Comparison of ENCODE assay signal across 26 mouse cellular contexts in the genomic region with DNA sequence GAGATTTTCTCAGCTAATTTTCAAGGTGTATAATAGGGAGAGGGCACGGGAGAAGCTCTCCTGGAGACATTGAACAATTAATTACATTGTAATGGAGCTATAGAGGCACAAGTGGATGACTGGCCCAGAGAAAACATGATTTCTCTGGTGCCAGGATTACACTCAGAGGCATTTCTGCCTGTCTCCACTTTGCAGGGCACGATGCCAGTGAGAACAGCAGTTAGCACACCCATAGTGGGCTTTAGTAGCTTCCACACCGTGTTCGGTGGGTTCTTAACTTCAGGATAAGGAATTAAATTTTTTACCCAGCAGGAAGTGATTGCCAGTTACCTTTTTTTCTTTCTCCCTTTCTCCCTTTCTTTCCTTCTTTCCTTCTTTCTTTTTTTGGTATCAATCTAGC. TPM values are rescaled to one million over a fixed set of nuclear protein-coding genes. Genes with fewer than 3 reads are reported as not detected.
DNase-seq lines count a peak whose midpoint lies in the region; ATAC-seq and TF ChIP-seq lines count a peak whose summit lies in the region.
"Had no signal": no experiment of that assay in that cellular context is flagged by ENCODE, and none has a peak within 500 bp of the region (broad histone marks: within the 10 kb centered on the region; RNA-seq: fewer than 3 reads in every experiment).

No protein-coding gene starts in this region.

- no peaks in the 10 kb centered on the region for H3K27me3 ChIP-seq in forebrain, embryonic 15.5 days
- H3K27me3 ChIP-seq in forebrain, embryonic 12.5 days, result no peaks in the 10 kb centered on the region
- H3K27me3 ChIP-seq in hindbrain, embryonic 15.5 days, result no peaks in the 10 kb centered on the region
- H3K27me3 ChIP-seq in hindbrain, embryonic 11.5 days (ENCODE audit: control insufficient read depth, insufficient read depth, low read length), result no peaks in the 10 kb centered on the region
- no peaks in the 10 kb centered on the region for H3K27me3 ChIP-seq in midbrain, postnatal 0 days (ENCODE audit: insufficient read depth, low read length)
- no peaks in the 10 kb centered on the region for H3K27me3 ChIP-seq in midbrain, embryonic 14.5 days (ENCODE audit: control insufficient read depth, insufficient read depth, low read length)
- H3K27me3 ChIP-seq in neural tube, embryonic 14.5 days (ENCODE audit: control insufficient read depth, insufficient read depth, low read length), result no peaks in the 10 kb centered on the region
- H3K27me3 ChIP-seq: embryonic facial prominence, embryonic 12.5 days; hindbrain, embryonic 12.5 days; kidney, embryonic 15.5 days; limb, embryonic 15.5 days; liver, embryonic 13.5 days had no signal

- H3K4me3 ChIP-seq in forebrain, embryonic 15.5 days, result no peak overlapping the region
- H3K4me3 ChIP-seq in forebrain, embryonic 12.5 days (replicated peaks), result no peak overlapping the region
- H3K4me3 ChIP-seq in hindbrain, embryonic 15.5 days, result no peak overlapping the region
- H3K4me3 ChIP-seq in hindbrain, embryonic 11.5 days (ENCODE audit: low read depth, low read length), result no peak overlapping the region
- H3K4me3 ChIP-seq in midbrain, postnatal 0 days (ENCODE audit: low read depth, low read length), result no peak overlapping the region
- no peak overlapping the region for H3K4me3 ChIP-seq in midbrain, embryonic 14.5 days (replicated peaks; ENCODE audit: low read depth, low read length)
- no peak overlapping the region for H3K4me3 ChIP-seq in neural tube, embryonic 14.5 days (ENCODE audit: low read depth, low read length)
- H3K4me3 ChIP-seq: embryonic facial prominence, embryonic 12.5 days; hindbrain, embryonic 12.5 days; kidney, embryonic 15.5 days; limb, embryonic 10.5 days; limb, embryonic 15.5 days; liver, embryonic 13.5 days; myocyte had no signal

- DNase-seq in hindbrain, embryonic 11.5 days (ENCODE audit: low spot score), result no peak
- peak; percentile 29 for DNase-seq in midbrain, postnatal 0 days (ENCODE audit: low spot score)
- DNase-seq in midbrain, embryonic 14.5 days, result no peak
- DNase-seq in adrenal gland, postnatal 36 days, result no peak
- DNase-seq: adrenal gland, postnatal 14 days; cerebellum, adult 8-10 months; embryo, embryonic 11 days; heart, postnatal 14 days; kidney, adult 18-20 months; kidney, postnatal 25 days; liver, embryonic 13.5 days; lung, adult 18-20 months had no signal

- H3K4me1 ChIP-seq in forebrain, embryonic 15.5 days, result peaks cover 15% of the 10 kb centered on the region
- no peaks in the 10 kb centered on the region; the same call in 1 of the 2 replicates for H3K4me1 ChIP-seq in forebrain, embryonic 12.5 days
- H3K4me1 ChIP-seq in hindbrain, embryonic 15.5 days (replicated peaks), result peaks cover 12% of the 10 kb centered on the region
- no peaks in the 10 kb centered on the region for H3K4me1 ChIP-seq in hindbrain, embryonic 11.5 days (replicated peaks; ENCODE audit: control insufficient read depth, insufficient read depth, low read length)
- H3K4me1 ChIP-seq in midbrain, postnatal 0 days (ENCODE audit: insufficient read depth, low read length), result no peaks in the 10 kb centered on the region
- no peaks in the 10 kb centered on the region for H3K4me1 ChIP-seq in midbrain, embryonic 14.5 days (ENCODE audit: control insufficient read depth, insufficient read depth, low read length)
- peaks cover 12% of the 10 kb centered on the region; the same call in 1 of the 2 replicates for H3K4me1 ChIP-seq in neural tube, embryonic 14.5 days (ENCODE audit: control insufficient read depth, insufficient read depth, low read length)
- H3K4me1 ChIP-seq: embryonic facial prominence, embryonic 12.5 days; kidney, embryonic 15.5 days; limb, embryonic 10.5 days; limb, embryonic 15.5 days had no signal

- no peaks in the 10 kb centered on the region for H3K9me3 ChIP-seq in forebrain, embryonic 15.5 days
- H3K9me3 ChIP-seq in forebrain, embryonic 12.5 days, result no peaks in the 10 kb centered on the region
- H3K9me3 ChIP-seq in hindbrain, embryonic 15.5 days, result no peaks in the 10 kb centered on the region
- H3K9me3 ChIP-seq in hindbrain, embryonic 11.5 days (ENCODE audit: control insufficient read depth, low read length), result no peaks in the 10 kb centered on the region
- no peaks in the 10 kb centered on the region for H3K9me3 ChIP-seq in midbrain, postnatal 0 days (ENCODE audit: low read length)
- H3K9me3 ChIP-seq in midbrain, embryonic 14.5 days (ENCODE audit: control insufficient read depth, low read length), result no peaks in the 10 kb centered on the region
- no peaks in the 10 kb centered on the region for H3K9me3 ChIP-seq in neural tube, embryonic 14.5 days (ENCODE audit: control insufficient read depth, low read length)
- H3K9me3 ChIP-seq: embryonic facial prominence, embryonic 12.5 days; hindbrain, embryonic 12.5 days; kidney, embryonic 15.5 days; limb, embryonic 10.5 days; limb, embryonic 15.5 days; liver, embryonic 13.5 days had no signal

- peak overlapping the region; percentile 43; the same call in 1 of the 2 replicates for H3K27ac ChIP-seq in forebrain, embryonic 15.5 days (replicated peaks)
- no peak overlapping the region for H3K27ac ChIP-seq in forebrain, embryonic 12.5 days
- 0 out of 2 replicates have a peak overlapping the region, but pooled peaks have one; percentile 12 for H3K27ac ChIP-seq in hindbrain, embryonic 15.5 days (replicated peaks)
- H3K27ac ChIP-seq in hindbrain, embryonic 11.5 days (ENCODE audit: low read depth, low read length), result no peak overlapping the region
- 0 out of 2 replicates have a peak overlapping the region, but pooled peaks have one; percentile 32 for H3K27ac ChIP-seq in midbrain, postnatal 0 days (ENCODE audit: low read depth, low read length)
- H3K27ac ChIP-seq in midbrain, embryonic 14.5 days (replicated peaks; ENCODE audit: low read depth, low read length), result no peak overlapping the region
- peak overlapping the region; percentile 34; the same call in 1 of the 2 replicates for H3K27ac ChIP-seq in neural tube, embryonic 14.5 days (ENCODE audit: low read depth, low read length)
- H3K27ac ChIP-seq: embryonic facial prominence, embryonic 12.5 days; hindbrain, embryonic 12.5 days; kidney, embryonic 15.5 days; limb, embryonic 10.5 days; limb, embryonic 15.5 days; liver, embryonic 13.5 days; macrophage had no signal

- H3K9ac ChIP-seq in forebrain, embryonic 15.5 days (replicated peaks), result no peak overlapping the region
- H3K9ac ChIP-seq in forebrain, embryonic 12.5 days, result no peak overlapping the region
- no peak overlapping the region for H3K9ac ChIP-seq in hindbrain, embryonic 15.5 days
- no peak overlapping the region for H3K9ac ChIP-seq in hindbrain, embryonic 11.5 days (ENCODE audit: low read depth, low read length)
- H3K9ac ChIP-seq in midbrain, postnatal 0 days (replicated peaks; ENCODE audit: low read length, poor library complexity, severe bottlenecking), result no peak overlapping the region
- no peak overlapping the region for H3K9ac ChIP-seq in midbrain, embryonic 14.5 days (replicated peaks; ENCODE audit: low read length)
- H3K9ac ChIP-seq in neural tube, embryonic 14.5 days (replicated peaks; ENCODE audit: low read depth, low read length), result no peak overlapping the region
- H3K9ac ChIP-seq: embryonic facial prominence, embryonic 12.5 days; hindbrain, embryonic 12.5 days; kidney, embryonic 15.5 days; limb, embryonic 15.5 days; liver, embryonic 13.5 days had no signal

- H3K4me2 ChIP-seq in forebrain, embryonic 15.5 days (replicated peaks), result no peak overlapping the region
- no peak overlapping the region for H3K4me2 ChIP-seq in forebrain, embryonic 12.5 days
- no peak overlapping the region for H3K4me2 ChIP-seq in hindbrain, embryonic 15.5 days
- H3K4me2 ChIP-seq in hindbrain, embryonic 11.5 days (replicated peaks; ENCODE audit: low read depth, low read length), result no peak overlapping the region
- no peak overlapping the region for H3K4me2 ChIP-seq in midbrain, postnatal 0 days (ENCODE audit: low read depth, low read length, poor library complexity, severe bottlenecking)
- H3K4me2 ChIP-seq in midbrain, embryonic 14.5 days (ENCODE audit: low read length), result no peak overlapping the region
- H3K4me2 ChIP-seq in neural tube, embryonic 14.5 days (ENCODE audit: low read depth, low read length), result no peak overlapping the region
- H3K4me2 ChIP-seq: embryonic facial prominence, embryonic 12.5 days; hindbrain, embryonic 12.5 days; kidney, embryonic 15.5 days; limb, embryonic 15.5 days; liver, embryonic 13.5 days had no signal

- whole genome bisulfite sequencing in forebrain, embryonic 15.5 days, result 45% methylated on average over 4 of the region's 4 CpGs
- WGBS in forebrain, embryonic 12.5 days, result 71% methylated on average over 4 of the region's 4 CpGs
- WGBS in hindbrain, embryonic 15.5 days, result 38% methylated on average over 4 of the region's 4 CpGs
- WGBS in hindbrain, embryonic 11.5 days, result 87% methylated on average over 4 of the region's 4 CpGs
- WGBS in midbrain, postnatal 0 days, result 53% methylated on average over 4 of the region's 4 CpGs
- WGBS in midbrain, embryonic 14.5 days, result 73% methylated on average over 4 of the region's 4 CpGs
- WGBS in neural tube, embryonic 14.5 days, result 34% methylated on average over 4 of the region's 4 CpGs

- TF ChIP-seq CTCF in midbrain, postnatal 0 days (IDR thresholded peaks at IDR 0.05), result no peak

- no peak for ATAC-seq in forebrain, embryonic 15.5 days (replicated peaks)
- no peak for ATAC-seq in forebrain, embryonic 12.5 days (ENCODE audit: low FRiP score)
- no peak for ATAC-seq in hindbrain, embryonic 15.5 days (ENCODE audit: low FRiP score, low read depth)
- ATAC-seq in hindbrain, embryonic 11.5 days (ENCODE audit: low FRiP score), result no peak
- ATAC-seq in midbrain, postnatal 0 days (ENCODE audit: low FRiP score), result no peak
- ATAC-seq in midbrain, embryonic 14.5 days (ENCODE audit: low FRiP score, low TSS enrichment), result no peak
- no peak for ATAC-seq in neural tube, embryonic 14.5 days (ENCODE audit: low read depth)
- ATAC-seq: CD4-positive, CD25-positive, alpha-beta regulatory T cell, adult 4 months; lung, postnatal 0 days; midbrain, embryonic 16.5 days had no signal

- peaks cover 20% of the 10 kb centered on the region for H3K36me3 ChIP-seq in forebrain, embryonic 15.5 days
- peaks cover 28% of the 10 kb centered on the region for H3K36me3 ChIP-seq in forebrain, embryonic 12.5 days (replicated peaks)
- H3K36me3 ChIP-seq in hindbrain, embryonic 15.5 days, result peaks cover 17% of the 10 kb centered on the region; the same call in 1 of the 2 replicates
- no peaks in the 10 kb centered on the region; the same call in 1 of the 2 replicates for H3K36me3 ChIP-seq in hindbrain, embryonic 11.5 days (ENCODE audit: control insufficient read depth, insufficient read depth, low read length)
- H3K36me3 ChIP-seq in midbrain, postnatal 0 days (ENCODE audit: insufficient read depth, low read length), result peaks cover 26% of the 10 kb centered on the region
- H3K36me3 ChIP-seq in midbrain, embryonic 14.5 days (ENCODE audit: control insufficient read depth, insufficient read depth, low read length), result peaks cover 35% of the 10 kb centered on the region
- peaks cover 10% of the 10 kb centered on the region for H3K36me3 ChIP-seq in neural tube, embryonic 14.5 days (ENCODE audit: control insufficient read depth, insufficient read depth, low read length)

RNA-seq across cellular contexts. Expression of a gene that starts 48.9 kb away (rescaled TPM):
- 14.6 and 15.5 TPM in 2 replicates for polyA plus RNA-seq in forebrain, embryonic 15.5 days (2015; fragmentation: Nextera tagmentation; extraction: Ambion mirVana)
- polyA plus RNA-seq in forebrain, embryonic 12.5 days (2016; fragmentation: Nextera tagmentation; extraction: Ambion mirVana), result 18.1 and 18.2 TPM in 2 replicates
- 12.7 and 13.3 TPM in 2 replicates for polyA plus RNA-seq in hindbrain, embryonic 15.5 days (2015; fragmentation: Nextera tagmentation; extraction: Ambion mirVana)
- polyA plus RNA-seq in hindbrain, embryonic 11.5 days (2014; fragmentation: Nextera tagmentation; extraction: Ambion mirVana), result 14.1 and 16.4 TPM in 2 replicates
- 9.9 and 12.1 TPM in 2 replicates for total RNA-seq in midbrain, postnatal 0 days (2014; rRNA removed)
- polyA plus RNA-seq in midbrain, postnatal 0 days (2015; fragmentation: Nextera tagmentation; extraction: Ambion mirVana), result 8.9 and 10.4 TPM in 2 replicates
- polyA plus RNA-seq in midbrain, embryonic 14.5 days (2014; fragmentation: Nextera tagmentation; extraction: Ambion mirVana), result 11.9 and 14.2 TPM in 2 replicates
- 9.2 and 11.7 TPM in 2 replicates for polyA plus RNA-seq in neural tube, embryonic 14.5 days (2014; fragmentation: Nextera tagmentation; extraction: Ambion mirVana)
- 10 to 100 TPM; 10.8 to 13.9 TPM for total RNA-seq in adrenal gland, postnatal 36 days (2021)

RNA-seq across cellular contexts. Expression of a gene that starts 49.0 kb away (rescaled TPM):
- polyA plus RNA-seq in forebrain, embryonic 15.5 days (2015; fragmentation: Nextera tagmentation; extraction: Ambion mirVana), result 43.4 and 46.9 TPM in 2 replicates
- 45.5 and 47.1 TPM in 2 replicates for polyA plus RNA-seq in forebrain, embryonic 12.5 days (2016; fragmentation: Nextera tagmentation; extraction: Ambion mirVana)
- 71.7 and 75.9 TPM in 2 replicates for polyA plus RNA-seq in hindbrain, embryonic 15.5 days (2015; fragmentation: Nextera tagmentation; extraction: Ambion mirVana)
- polyA plus RNA-seq in hindbrain, embryonic 11.5 days (2014; fragmentation: Nextera tagmentation; extraction: Ambion mirVana), result 62.7 and 63.4 TPM in 2 replicates
- total RNA-seq in midbrain, postnatal 0 days (2014; rRNA removed), result 15.7 and 20.9 TPM in 2 replicates
- polyA plus RNA-seq in midbrain, postnatal 0 days (2015; fragmentation: Nextera tagmentation; extraction: Ambion mirVana), result 83.7 and 84.4 TPM in 2 replicates
- 57.0 and 68.6 TPM in 2 replicates for polyA plus RNA-seq in midbrain, embryonic 14.5 days (2014; fragmentation: Nextera tagmentation; extraction: Ambion mirVana)
- 68.1 and 76.3 TPM in 2 replicates for polyA plus RNA-seq in neural tube, embryonic 14.5 days (2014; fragmentation: Nextera tagmentation; extraction: Ambion mirVana)
- total RNA-seq in adrenal gland, postnatal 36 days (2021), result 10 to 100 TPM; 30.3 to 30.5 TPM

Comparison
In these comparisons a context has a peak if more than half of its experiments do, and no peak if none do; other contexts are left out.
1. H3K27ac ChIP-seq: peak in forebrain, embryonic 15.5 days (single experiment), hindbrain, embryonic 15.5 days (single experiment), midbrain, postnatal 0 days (single experiment) and neural tube, embryonic 14.5 days (single experiment); none in forebrain, embryonic 12.5 days (single experiment), hindbrain, embryonic 11.5 days (single experiment) and midbrain, embryonic 14.5 days (single experiment).